Mouse (Mus musculus) CH12.LX (cell line): ENCODE results near the gene Gstm5. TPM values are rescaled to one million over a fixed set of nuclear protein-coding genes. Genes with fewer than 3 reads are reported as not detected.

Experiments used
- DNase-seq: peaks from one replicate; pipeline ENCODE4 v3.0.0-alpha.2; 2013; ENCODE audit errors: extremely low read depth
- H3K27ac ChIP-seq: 2 replicates; pipeline ENCODE4 v1.5.1; 2012; ENCODE audit warnings: low read depth, mild to moderate bottlenecking, control low read depth, moderate library complexity; ENCODE audit not compliant: insufficient read depth
- H3K27me3 ChIP-seq: replicated peaks from 2 replicates; pipeline ENCODE3; 2012; ENCODE audit warnings: inconsistent platforms
- H3K36me3 ChIP-seq, 2 experiments: replicated peaks in 1 of 2; 2 replicates each; pipeline versions ENCODE3 to v1.6.1; 2012; ENCODE audit warnings: inconsistent platforms in 1 of 2, low read length in 1 of 2, mild to moderate bottlenecking in 1 of 2, mixed read lengths in 1 of 2, moderate library complexity in 1 of 2; ENCODE audit not compliant: control insufficient read depth in 1 of 2, insufficient read depth in 1 of 2
- H3K4me1 ChIP-seq, 2 experiments: 2 replicates each; pipeline ENCODE4 v1.6.1; 2012; ENCODE audit warnings: inconsistent platforms in 1 of 2, moderate library complexity in 1 of 2; ENCODE audit not compliant: insufficient read depth in 2 of 2, control insufficient read depth in 1 of 2
- H3K4me2 ChIP-seq: 2 replicates; pipeline ENCODE4 v1.6.1; 2012; ENCODE audit warnings: low read depth, mild to moderate bottlenecking, control low read depth; ENCODE audit not compliant: poor library complexity, insufficient read depth, severe bottlenecking
- H3K4me3 ChIP-seq, 3 experiments: fragments of 150-350 bp in 1 of 3; sonication (generic) in 1 of 3; replicated peaks in 1 of 3; 2 replicates each; pipeline versions ENCODE3 to v1.5.1; 2011 to 2012; ENCODE audit warnings: low read depth in 2 of 3, low read length in 2 of 3, mild to moderate bottlenecking in 2 of 3, moderate library complexity in 2 of 3, control low read depth in 1 of 3, improper control_type of control experiment in 1 of 3, inconsistent platforms in 1 of 3, mixed read lengths in 1 of 3; ENCODE audit not compliant: poor library complexity in 1 of 3
- H3K79me2 ChIP-seq: replicated peaks from 2 replicates; pipeline ENCODE4 v1.6.1; 2012; ENCODE audit warnings: mild to moderate bottlenecking, moderate library complexity; ENCODE audit not compliant: control insufficient read depth, poor library complexity, insufficient read depth, severe bottlenecking; ENCODE audit errors: extremely low read depth
- H3K9ac ChIP-seq: 2 replicates; pipeline ENCODE4 v1.6.1; 2012; ENCODE audit warnings: low read depth, mild to moderate bottlenecking, control low read depth, moderate library complexity; ENCODE audit not compliant: insufficient read depth
- H3K9me3 ChIP-seq: replicated peaks from 2 replicates; pipeline ENCODE3; 2012; ENCODE audit warnings: low read length, inconsistent platforms, mixed read lengths
- BHLHE40 ChIP-seq: IDR thresholded peaks from 2 replicates; pipeline ENCODE4 v1.6.1; 2011; ENCODE audit warnings: mild to moderate bottlenecking, low read depth, low read length, improper control_type of control experiment
- JUN ChIP-seq: IDR thresholded peaks from 2 replicates; pipeline ENCODE4 v1.6.1; 2011; ENCODE audit warnings: low read depth, mild to moderate bottlenecking, low read length, improper control_type of control experiment, moderate library complexity; ENCODE audit not compliant: insufficient read depth
- KAT2A ChIP-seq: IDR thresholded peaks from 2 replicates; pipeline ENCODE4 v1.6.1; 2012; ENCODE audit warnings: low read length, improper control_type of control experiment, inconsistent platforms; ENCODE audit not compliant: insufficient replicate concordance
- MAFK ChIP-seq: IDR thresholded peaks from 2 replicates; pipeline ENCODE4 v1.6.1; 2011; ENCODE audit warnings: low read length, improper control_type of control experiment; ENCODE audit not compliant: insufficient replicate concordance
- MEF2A ChIP-seq: IDR thresholded peaks from 2 replicates; pipeline ENCODE4 v1.6.1; 2014; ENCODE audit warnings: low read depth, mild to moderate bottlenecking, inconsistent platforms, low read length, improper control_type of control experiment, borderline replicate concordance
- MXI1 ChIP-seq: IDR thresholded peaks from 2 replicates; pipeline ENCODE4 v1.6.1; 2011; ENCODE audit warnings: mild to moderate bottlenecking, low read depth, low read length, improper control_type of control experiment
- MYC ChIP-seq: IDR thresholded peaks from 2 replicates; pipeline ENCODE4 v1.6.1; 2011; ENCODE audit warnings: low read depth, mild to moderate bottlenecking, improper control_type of control experiment, low read length
- PAX5 ChIP-seq: IDR thresholded peaks from 2 replicates; pipeline ENCODE4 v1.6.1; 2012; ENCODE audit warnings: low read length, inconsistent platforms, mixed read lengths
- UBTF ChIP-seq: IDR thresholded peaks from 2 replicates; pipeline ENCODE4 v1.6.1; 2012; ENCODE audit warnings: low read depth, mild to moderate bottlenecking, inconsistent platforms, low read length, improper control_type of control experiment, moderate library complexity
- USF1 ChIP-seq: IDR thresholded peaks from 2 replicates; pipeline ENCODE4 v1.6.1; 2014; ENCODE audit warnings: low read depth, mild to moderate bottlenecking, inconsistent platforms, low read length, improper control_type of control experiment
- ZKSCAN1 ChIP-seq: IDR thresholded peaks from 2 replicates; pipeline ENCODE4 v1.6.1; 2012; ENCODE audit warnings: low read depth, inconsistent platforms, low read length, improper control_type of control experiment, borderline replicate concordance
- dilution Hi-C: fragments of 300-500 bp; cut with MboI; formaldehyde crosslinking; loops from 2 replicates; pipeline ENCODE4 v1.14.3; 2020; ENCODE audit warnings: low sequenced_read_pairs; ENCODE audit not compliant: extremely low pct_unique_long_range_greater_than_20kb, extremely low pct_ligation_motif_present
- in situ Hi-C: fragments of 300-500 bp; cut with MboI; formaldehyde crosslinking; loops from 3 replicates; pipeline ENCODE4 v1.14.3; 2019; ENCODE audit warnings: low sequenced_read_pairs, low pct_ligation_motif_present, low pct_unique_long_range_greater_than_20kb, mixed read lengths
- polyA plus RNA-seq: library from polyadenylated mRNA; unstranded; fragments of >175 nt; gene quantifications from 2 replicates; pipeline ENCODE4 v1.2.1, GENCODE M21; 2012; ENCODE audit warnings: low read depth; ENCODE audit not compliant: insufficient read length
- total RNA-seq, 2 experiments: library from RNA; depleted of rRNA; stranded (reverse); fragments of 300-350 nt in 1 of 2; fragments of >200 nt in 1 of 2; gene quantifications; 2 replicates each; pipeline ENCODE4 v1.2.3; 2012 to 2014

Gstm5 gene
- total and polyA plus RNA-seq, 3 experiments = 2.2 to 4.9 (median 4.2) TPM

- no peak overlapping the region for H3K27ac ChIP-seq
Observed at GRCm38 (mm10) chr3:107929243-107929642, 33.6 kb downstream of the Gstm5 start.

GRCm38 (mm10) chr3:107929731-107930130, 34.1 kb downstream of the Gstm5 start:
- Histone ChIP-seq H3K27ac (no peak overlapping the region), H3K27me3 (peaks cover 2% of the 10 kb centered on the region), H3K4me2 (no peak overlapping the region), H3K79me2 (no peaks in the 10 kb centered on the region)
- dilution Hi-C loops (no loop called here), in situ Hi-C loops (loop anchor here (10.0 kb wide), 1 partner anchor 215 kb away; the partner anchor contains the start of gene Gnai3)
- TF ChIP-seq ZKSCAN1 = no peak
- TF ChIP-seq MXI1 = no peak
- no peak for TF ChIP-seq MAFK
- no peak for TF ChIP-seq UBTF
- no peak for TF ChIP-seq PAX5
- no peak for TF ChIP-seq KAT2A
- TF ChIP-seq MYC = no peak
- TF ChIP-seq, all 38 proteins: peak for 0
- Histone ChIP-seq H3K9me3 (no peaks in the 10 kb centered on the region), H3K4me3 (no peak overlapping the region), H3K4me1 (no peaks in the 10 kb centered on the region), H3K9ac (no peak overlapping the region), H3K36me3 (no peaks in the 10 kb centered on the region)
- no peak for DNase-seq

More at GRCm38 (mm10) chr3:107929243-107929642, 33.6 kb downstream of the Gstm5 start:
- dilution Hi-C loops (no loop called here), in situ Hi-C loops (no loop called here)
- H3K9ac ChIP-seq = no peak overlapping the region
- TF ChIP-seq USF1 = no peak
- no peaks in the 10 kb centered on the region for H3K36me3 ChIP-seq
- H3K79me2 ChIP-seq = no peaks in the 10 kb centered on the region
- H3K4me1 ChIP-seq = no peaks in the 10 kb centered on the region
- peaks cover under 1% of the 10 kb centered on the region for H3K27me3 ChIP-seq
- H3K4me3 ChIP-seq = no peak overlapping the region
- no peak for DNase-seq
- H3K4me2 ChIP-seq = no peak overlapping the region
- no peaks in the 10 kb centered on the region for H3K9me3 ChIP-seq

GRCm38 (mm10) chr3:107931134-107931533, 35.5 kb downstream of the Gstm5 start:
- Histone ChIP-seq H3K4me2 (no peak overlapping the region), H3K4me1 (no peaks in the 10 kb centered on the region), H3K9me3 (no peaks in the 10 kb centered on the region), H3K36me3 (no peaks in the 10 kb centered on the region), H3K27me3 (peaks cover 2% of the 10 kb centered on the region), H3K9ac (no peak overlapping the region), H3K4me3 (no peak overlapping the region), H3K27ac (no peak overlapping the region), H3K79me2 (no peaks in the 10 kb centered on the region)
- in situ Hi-C loops = loop anchor here (10.0 kb wide), 1 partner anchor 214 kb away; the partner anchor contains the start of gene Gnai3
- dilution Hi-C loops = no loop called here
- TF ChIP-seq JUN (no peak), MEF2A (no peak), BHLHE40 (no peak)
- DNase-seq = no peak
